Mouse (Mus musculus) ES-E14 (cell line): Measurements from ENCODE around the gene St3gal3.

Experiments used
- CHD2 ChIP-seq: IDR thresholded peaks from 2 replicates; pipeline ENCODE4 v1.6.1; 2014; ENCODE audit warnings: mild to moderate bottlenecking, low read depth, low read length, inconsistent platforms
- HCFC1 ChIP-seq: IDR thresholded peaks from 2 replicates; pipeline ENCODE4 v1.6.1; 2012; ENCODE audit warnings: low read length, inconsistent platforms, borderline replicate concordance; ENCODE audit not compliant: insufficient read depth
- MAFK ChIP-seq: IDR thresholded peaks from 2 replicates; pipeline ENCODE4 v1.6.1; 2014; ENCODE audit warnings: mild to moderate bottlenecking, low read depth, low read length, inconsistent platforms; ENCODE audit not compliant: insufficient read depth
- ZNF384 ChIP-seq: IDR thresholded peaks from 2 replicates; pipeline ENCODE4 v1.6.1; 2012; ENCODE audit warnings: low read depth, low read length, inconsistent platforms

DNA sequence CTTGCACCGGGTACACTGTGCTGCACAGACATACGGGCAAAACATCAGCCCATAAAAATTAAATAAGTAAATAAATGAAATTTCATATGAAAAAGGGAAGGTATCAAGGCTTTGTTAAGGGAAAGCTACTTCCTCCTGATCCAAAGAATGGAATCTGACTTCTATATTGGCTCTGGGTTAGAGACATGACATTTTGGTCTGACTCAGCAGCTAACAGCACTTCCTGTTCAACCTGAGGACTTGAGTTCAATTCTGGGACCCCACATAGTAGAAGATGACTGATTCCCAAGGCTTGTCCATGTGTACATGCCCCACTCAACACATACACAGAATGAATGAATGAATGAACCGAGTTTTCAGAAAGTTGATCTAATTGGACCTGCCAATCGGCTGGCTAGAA lies 216.9 kb downstream of the St3gal3 start:
- no peak for TF ChIP-seq HCFC1
- TF ChIP-seq ZNF384, result no peak
- TF ChIP-seq MAFK, result no peak
- TF ChIP-seq CHD2, result no peak
